Mouse (Mus musculus) gastrocnemius, postnatal 36 days (tissue): ENCODE measurements around the gene Cdca5. TPM values are rescaled to one million over a fixed set of nuclear protein-coding genes. Genes with fewer than 3 reads are reported as not detected.
"Not testable (repeated sequence)": the region's sequence is repeated elsewhere in the genome, so short reads cannot be mapped to it uniquely, and the experiment has no call there.

ENCODE experiments used
- DNase-seq, 2 experiments: peaks; one replicate each; pipeline ENCODE4 v3.0.0; 2022
- intact Hi-C: fragments of 180-260 bp; cut with DNase I; formaldehyde crosslinking; loops from one replicate; pipeline ENCODE4 v1.15.1; 2025
- long read RNA-seq, 2 experiments: library from polyadenylated mRNA; stranded (forward); transcript quantifications; one replicate each; pipeline ENCODE4 v2.0.0; 2021
- total RNA-seq, 2 experiments: library from RNA; stranded (reverse); gene quantifications; 2 replicates each; pipeline ENCODE4 v1.2.3; 2021

Cdca5 gene
- total RNA-seq = under 1 TPM in 1 of 2 experiments, not detected in 1; 0.28 TPM
- long read RNA-seq, experiment 1, partial matches to known transcripts = 0 of 1 reads
- long read RNA-seq, experiment 1, other reads (novel, unspliced or antisense) = 0 of 1 reads
- long read RNA-seq, experiment 2 = 0 reads

GRCm38 (mm10) chr19:6084478-6085248 is at the start of gene Cdca5, which contains the start of gene Zfpl1:
Gene Cdca5, plus strand, starts transcription at chr19:6084983.
Gene Zfpl1, minus strand, starts transcription at chr19:6084956.
- intact Hi-C loops = loop anchor here (1.0 to 5.0 kb wide), 2 partner anchors 25 to 33 kb away; partner anchors contain the start of gene Sac3d1
- peak; percentile 93 to 95 for DNase-seq

- intact Hi-C loops = no loop called here
Measured at GRCm38 (mm10) chr19:6035966-6036585, 48.7 kb upstream of the Cdca5 start.

GRCm38 (mm10) chr19:6037695-6038094 is 47.1 kb upstream of the Cdca5 start:
- DNase-seq = no peak
- intact Hi-C loops = no loop called here

More at GRCm38 (mm10) chr19:6035966-6036585, 48.7 kb upstream of the Cdca5 start:
- DNase-seq = no peak

GRCm38 (mm10) chr19:6038326-6038725 is 46.5 kb upstream of the Cdca5 start:
- no peak for DNase-seq
- intact Hi-C loops = no loop called here

GRCm38 (mm10) chr19:6040002-6040401 is 44.8 kb upstream of the Cdca5 start:
- intact Hi-C loops = no loop called here
- DNase-seq = no peak

- DNase-seq = no peak
- intact Hi-C loops = no loop called here
Measured at GRCm38 (mm10) chr19:6042293-6042692, 42.5 kb upstream of the Cdca5 start.

GRCm38 (mm10) chr19:6044102-6044501 is 40.7 kb upstream of the Cdca5 start:
- intact Hi-C loops, DNase-seq: not testable (repeated sequence)

GRCm38 (mm10) chr19:6045366-6046293 is 39.2 kb upstream of the Cdca5 start:
- no peak for DNase-seq
- intact Hi-C loops = no loop called here

- DNase-seq = peak; percentile 82 to 85
Measured at GRCm38 (mm10) chr19:6046294-6047153, 38.3 kb upstream of the Cdca5 start, which contains the start of gene Syvn1. Gene Syvn1, plus strand, starts transcription at chr19:6046576.

GRCm38 (mm10) chr19:6047154-6047898 is 37.5 kb upstream of the Cdca5 start:
- DNase-seq = no peak
- intact Hi-C loops = no loop called here

More at GRCm38 (mm10) chr19:6046294-6047153, 38.3 kb upstream of the Cdca5 start, which contains the start of gene Syvn1:
- intact Hi-C loops = no loop called here

GRCm38 (mm10) chr19:6047899-6048166 is 37.0 kb upstream of the Cdca5 start:
- intact Hi-C loops = no loop called here

GRCm38 (mm10) chr19:6048681-6049410 is 35.9 kb upstream of the Cdca5 start:
- DNase-seq = no peak
- intact Hi-C loops = no loop called here

More at GRCm38 (mm10) chr19:6047899-6048166, 37.0 kb upstream of the Cdca5 start:
- no peak for DNase-seq

- intact Hi-C loops = no loop called here
- DNase-seq = no peak
Measured at GRCm38 (mm10) chr19:6052516-6052915, 32.3 kb upstream of the Cdca5 start.

GRCm38 (mm10) chr19:6054296-6054695 is 30.5 kb upstream of the Cdca5 start:
- no peak for DNase-seq
- intact Hi-C loops = no loop called here

GRCm38 (mm10) chr19:6056696-6057095 is 28.1 kb upstream of the Cdca5 start:
- intact Hi-C loops = no loop called here
- no peak for DNase-seq

- intact Hi-C loops = no loop called here
- DNase-seq = peak; percentile 98
Measured at GRCm38 (mm10) chr19:6057313-6058096, 27.3 kb upstream of the Cdca5 start, which contains the start of the genes Mrpl49 and Fau. Gene Mrpl49, minus strand, starts transcription at chr19:6057785. Gene Fau, plus strand, starts transcription at chr19:6057844.

- intact Hi-C loops = no loop called here
- DNase-seq = no peak
Measured at GRCm38 (mm10) chr19:6058513-6058912, 26.3 kb upstream of the Cdca5 start.
